Mouse (Mus musculus) ovary, adult 10 weeks (tissue): ENCODE data around the gene Nsun4. TPM values are rescaled to one million over a fixed set of nuclear protein-coding genes. Genes with fewer than 3 reads are reported as not detected.

ENCODE experiments used
- polyA plus RNA-seq: library from polyadenylated mRNA; stranded (reverse); fragments of 350-450 nt; fragmentation: Illumina TruSeq; extraction: RNeasy Lipid Tissue Mini Kit (QIAGEN cat#74804); gene quantifications from one replicate; pipeline ENCODE4 v1.2.3, GENCODE M21; 2014

The Nsun4 gene
- polyA plus RNA-seq, result 10.5 TPM

DNA sequence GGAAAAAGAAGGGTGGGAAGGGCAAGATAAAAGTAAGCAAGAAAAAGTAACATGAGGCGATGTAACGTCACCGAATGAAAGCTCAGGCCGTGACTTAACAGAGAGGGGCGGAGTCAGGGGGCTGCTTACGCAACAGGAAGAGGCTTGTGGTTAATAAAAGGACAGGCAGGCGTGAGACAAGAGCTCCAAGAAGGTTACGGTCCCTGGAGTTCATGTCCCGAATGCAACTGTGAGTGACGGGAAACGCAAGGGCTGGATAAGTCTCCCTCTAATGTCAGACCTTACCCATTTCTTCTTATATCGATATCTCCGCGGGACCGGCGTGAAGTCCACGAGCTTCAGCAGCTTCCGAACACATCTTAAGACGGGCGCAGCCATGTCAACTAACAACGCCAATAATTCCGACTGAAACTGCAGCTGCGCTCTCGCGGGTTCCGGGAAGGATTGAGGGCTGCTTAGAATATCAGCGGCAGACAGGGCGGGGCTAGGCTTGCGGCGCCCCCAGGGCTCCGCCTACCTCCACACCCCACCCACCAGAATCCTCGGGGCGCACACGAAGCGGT lies at the start of gene Nsun4:
Gene Nsun4, minus strand, starts transcription at position 478 of the 563 bp plus-strand sequence.

GRCm38 (mm10) chr4:116074861-116075620 lies 21.4 kb upstream of the Nsun4 start, which contains the start of the genes Uqcrh and Lrrc41:
Gene Uqcrh (minus strand): TSS chr4:116075071.
Gene Lrrc41 (plus strand): TSS chr4:116075269.

GRCm38 (mm10) chr4:116017902-116018746 lies 35.6 kb downstream of the Nsun4 start, which contains the start of gene Faah:
Gene Faah (minus strand): TSS chr4:116017926.

Other genes starting within 250 kb of the Nsun4 start
- 10.7 TPM for gene Mob3c, start 225.8 kb downstream of the Nsun4 start, polyA plus RNA-seq
- gene Mknk1, start 214.7 kb downstream of the Nsun4 start, polyA plus RNA-seq, result 10.3 TPM
- gene Kncn, start 169.5 kb downstream of the Nsun4 start, polyA plus RNA-seq, result not detected
- gene 6430628N08Rik, start 163.2 kb downstream of the Nsun4 start, polyA plus RNA-seq, result not detected
- gene Dmbx1, start 114.0 kb downstream of the Nsun4 start, polyA plus RNA-seq, result 0.14 TPM
- 1.1 TPM for gene Faah, start 36.0 kb downstream of the Nsun4 start, polyA plus RNA-seq
- 188 TPM for gene Uqcrh, start 21.2 kb upstream of the Nsun4 start, polyA plus RNA-seq
- 13.3 TPM for gene Lrrc41, start 21.4 kb upstream of the Nsun4 start, polyA plus RNA-seq
- 4.5 TPM for gene Rad54l, start 69.8 kb upstream of the Nsun4 start, polyA plus RNA-seq
- 7.3 TPM for gene Pomgnt1, start 70.0 kb upstream of the Nsun4 start, polyA plus RNA-seq
- 4.8 TPM for gene Lurap1, start 97.5 kb upstream of the Nsun4 start, polyA plus RNA-seq
- gene Tspan1, start 113.7 kb upstream of the Nsun4 start, polyA plus RNA-seq, result 18.3 TPM
- not detected for gene 1700042G07Rik, start 119.5 kb upstream of the Nsun4 start, polyA plus RNA-seq
- 2.2 TPM for gene Gm49337, start 119.5 kb upstream of the Nsun4 start, polyA plus RNA-seq
- 34.3 TPM for gene Pik3r3, start 167.7 kb upstream of the Nsun4 start, polyA plus RNA-seq